Mouse (Mus musculus) heart, postnatal 36 days (tissue): ENCODE measurements around the gene Ift52. TPM values are rescaled to one million over a fixed set of nuclear protein-coding genes. Genes with fewer than 3 reads are reported as not detected.

ENCODE experiments used
- DNase-seq, 2 experiments: peaks; one replicate each; pipeline ENCODE4 v3.0.0; 2021 to 2022
- intact Hi-C: fragments of 180-260 bp; cut with DNase I; formaldehyde crosslinking; loops from one replicate; pipeline ENCODE4 v1.15.1; 2025
- microRNA-seq, 2 experiments: library from miRNA; unstranded; fragments of <30 nt; microRNA quantifications; one replicate each; pipeline ENCODE4 v1.2.0; 2021; ENCODE audit warnings: borderline number of aligned reads in 2 of 2
- total RNA-seq, 2 experiments: library from RNA; stranded (reverse); gene quantifications; 2 replicates each; pipeline ENCODE4 v1.2.3; 2021

Ift52 gene
- total RNA-seq, 2 experiments from 2014 or later: 21.0 to 22.2 TPM

DNA sequence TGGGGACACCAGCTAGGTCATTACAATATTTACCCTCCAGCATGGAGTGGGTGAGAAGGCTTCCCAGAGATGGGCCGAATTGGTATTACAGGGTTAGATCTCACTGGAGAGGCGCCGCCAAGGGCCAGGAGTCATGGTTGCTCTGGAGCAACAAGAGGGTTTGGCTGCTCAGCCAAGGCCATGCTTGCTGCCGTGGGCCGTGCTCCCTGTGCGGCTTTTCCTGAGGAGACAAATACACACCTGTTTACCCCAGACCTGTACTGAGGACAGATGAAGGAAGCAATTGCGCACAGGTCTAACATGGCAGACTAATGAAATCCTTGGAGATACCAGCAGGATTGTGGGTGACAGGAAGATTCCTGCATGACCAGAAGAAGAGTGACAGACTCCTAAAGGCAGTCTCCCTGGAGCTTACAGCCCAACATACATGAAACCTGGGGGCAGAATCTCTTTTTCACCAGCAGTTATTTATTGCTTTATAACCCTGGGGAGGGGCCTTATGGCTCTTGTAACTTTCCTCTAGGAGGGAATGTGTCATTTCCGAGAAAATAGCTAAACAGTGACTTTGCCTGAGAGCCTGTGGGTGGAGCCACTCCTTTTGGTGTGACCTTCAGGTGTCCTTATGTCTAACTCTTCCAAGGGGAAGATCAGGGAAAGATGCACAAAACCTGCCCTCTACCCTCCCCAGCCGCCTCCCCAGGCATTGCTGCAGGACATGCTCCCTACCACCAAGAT, 56.0 kb downstream of the Ift52 start:
- intact Hi-C loops: no loop called here
- no peak for DNase-seq

GRCm38 (mm10) chr2:163074006-163074405, 56.9 kb downstream of the Ift52 start:
- no peak for DNase-seq
- intact Hi-C loops: no loop called here

DNA sequence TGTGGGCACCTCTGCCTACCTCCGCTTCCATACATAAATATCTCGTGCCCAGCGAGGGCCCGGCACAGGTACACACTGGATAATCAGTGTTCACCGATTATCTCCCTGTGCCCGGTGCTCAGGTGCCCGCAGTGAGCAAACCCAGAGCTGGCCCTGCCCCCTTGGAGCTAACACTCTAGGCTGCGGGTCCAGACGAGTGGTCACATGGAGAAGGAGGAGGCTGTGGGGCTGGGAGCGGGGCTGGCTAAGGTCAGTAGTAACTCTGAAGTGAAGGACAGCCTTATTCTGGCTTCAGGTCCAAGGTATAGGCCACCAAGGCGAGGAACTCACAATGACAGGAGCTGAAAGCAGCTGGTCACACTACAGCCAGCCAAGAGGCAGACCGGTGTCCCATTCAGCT, 57.7 kb downstream of the Ift52 start:
- DNase-seq: no peak
- intact Hi-C loops: no loop called here

GRCm38 (mm10) chr2:163075234-163075633, 58.1 kb downstream of the Ift52 start:
- no peak for DNase-seq
- intact Hi-C loops: no loop called here

- intact Hi-C loops: no loop called here
- no peak for DNase-seq
These were observed 61.9 kb downstream of the Ift52 start for GRCm38 (mm10) chr2:163079041-163079440.

DNA sequence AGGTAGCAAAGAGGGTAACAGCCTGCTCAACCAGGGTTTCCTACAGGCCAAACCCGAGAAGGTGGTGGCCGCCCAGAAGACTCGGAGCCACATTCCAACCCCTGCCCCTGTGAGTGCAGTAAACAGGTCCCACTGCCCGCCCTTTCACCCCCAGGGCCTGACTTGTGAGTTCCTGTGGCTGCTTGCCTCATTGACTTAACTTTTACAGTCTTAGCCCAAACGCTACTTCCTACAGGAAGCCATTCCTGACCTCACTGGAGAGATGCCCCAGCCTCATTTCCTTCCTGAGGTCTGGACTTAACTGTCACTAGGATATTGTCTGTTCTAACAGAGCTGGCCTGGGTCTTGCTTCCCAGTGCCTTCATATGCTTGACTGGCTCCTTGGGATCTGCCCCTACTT, 65.4 kb downstream of the Ift52 start:
- intact Hi-C loops: no loop called here
- DNase-seq: no peak

GRCm38 (mm10) chr2:163084519-163084918, 67.4 kb downstream of the Ift52 start:
- no peak for DNase-seq
- intact Hi-C loops: no loop called here

- intact Hi-C loops: no loop called here
- no peak for DNase-seq
These were observed 67.9 kb downstream of the Ift52 start for GRCm38 (mm10) chr2:163085047-163085446.

DNA sequence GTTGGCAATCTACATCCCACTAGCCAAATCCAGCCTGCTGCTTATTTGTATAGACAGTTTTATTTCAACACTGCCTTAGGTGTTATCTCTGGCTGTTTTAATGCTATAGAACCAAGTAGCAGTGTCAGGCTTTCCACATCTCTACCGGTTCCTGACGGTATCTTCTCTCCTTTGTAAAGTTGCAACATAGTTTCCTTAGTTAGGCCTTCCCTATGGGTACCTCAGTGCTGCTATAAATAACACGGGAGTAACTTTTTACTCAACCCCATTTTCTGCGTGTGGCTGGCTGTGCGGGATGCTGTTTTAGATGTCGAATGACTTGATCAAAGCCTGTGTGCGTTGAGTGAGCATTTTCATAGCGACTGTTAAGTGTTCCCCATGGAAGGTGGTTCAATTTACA, 69.4 kb downstream of the Ift52 start:
- DNase-seq: no peak
- intact Hi-C loops: no loop called here

DNA sequence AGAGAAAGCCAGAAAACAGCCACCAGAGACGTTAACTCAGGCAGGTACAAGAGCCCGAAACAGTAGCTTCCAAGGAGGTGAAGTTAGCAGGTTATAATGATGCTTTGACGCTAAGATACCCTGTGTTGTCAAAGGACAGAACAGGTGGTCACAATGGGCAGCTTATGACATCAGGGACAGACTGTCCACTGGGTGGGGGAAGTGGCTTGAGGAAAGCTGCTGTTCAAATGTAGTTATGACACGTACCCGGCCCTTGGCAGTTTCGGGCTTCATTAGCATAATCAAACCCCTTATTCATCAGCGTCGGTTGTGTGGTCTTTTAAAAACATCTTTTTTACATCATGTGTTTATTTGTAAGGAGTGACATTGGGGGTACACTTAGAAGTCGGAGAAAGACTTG, 70.6 kb downstream of the Ift52 start, which contains the start of gene Gtsf1l:
Gtsf1l (minus strand) TSS at position 128 of the 400 bp plus-strand sequence.
- no peak for DNase-seq
- intact Hi-C loops: no loop called here

GRCm38 (mm10) chr2:163089475-163090123, 72.4 kb downstream of the Ift52 start:
- intact Hi-C loops: no loop called here
- DNase-seq: no peak

- intact Hi-C loops: no loop called here
- no peak for DNase-seq
These were observed 77.8 kb downstream of the Ift52 start for GRCm38 (mm10) chr2:163094909-163095308.

Small RNA genes within 50 kb of the gene (microRNA-seq; reads per million reads assigned to microRNA genes)
- gene Gm22174 (0 reads per million in 2 experiments), gene Mir7003 (0 reads per million in 2 experiments)

Other genes with a start within 250 kb of the Ift52 start
- 10 to 100 TPM; 61.0 to 63.7 TPM for gene Srsf6, start 85.8 kb upstream of the Ift52 start, total RNA-seq
- not detected for gene L3mbtl1, start 73.9 kb upstream of the Ift52 start, total RNA-seq
- not detected for gene Sgk2, start 30.0 kb upstream of the Ift52 start, total RNA-seq
- under 1 TPM; 0.16 to 0.89 TPM for gene Mybl2, start 37.3 kb downstream of the Ift52 start, total RNA-seq
- not detected for gene Gtsf1l, start 70.5 kb downstream of the Ift52 start, total RNA-seq
- 1 to 10 TPM; 1.0 to 1.4 TPM for gene Tox2, start 185.8 kb downstream of the Ift52 start, total RNA-seq